Mouse (Mus musculus): Measurements from ENCODE around the gene Shroom4. TPM values are rescaled to one million over a fixed set of nuclear protein-coding genes. Genes with fewer than 3 reads are reported as not detected.

The Shroom4 gene
- under 1 TPM in 3 of 26 experiments, not detected in 23; 0.06 to 0.57 (median 0.11) TPM for total RNA-seq (2018; cell fraction: chromatin; rRNA removed)
- under 1 TPM in 16 of 26 experiments, not detected in 10; under 0.01 to 0.09 (median 0.03) TPM for total RNA-seq (2018; cell fraction: cytosol; rRNA removed)
- total RNA-seq (2018; cell fraction: nucleus; rRNA removed), result under 1 TPM in 1 of 26 experiments, not detected in 25; 0.41 TPM
- 0.03 to 0.06 TPM in 2 of 3 replicates, not detected in the other for polyA plus RNA-seq (2018)

DNA sequence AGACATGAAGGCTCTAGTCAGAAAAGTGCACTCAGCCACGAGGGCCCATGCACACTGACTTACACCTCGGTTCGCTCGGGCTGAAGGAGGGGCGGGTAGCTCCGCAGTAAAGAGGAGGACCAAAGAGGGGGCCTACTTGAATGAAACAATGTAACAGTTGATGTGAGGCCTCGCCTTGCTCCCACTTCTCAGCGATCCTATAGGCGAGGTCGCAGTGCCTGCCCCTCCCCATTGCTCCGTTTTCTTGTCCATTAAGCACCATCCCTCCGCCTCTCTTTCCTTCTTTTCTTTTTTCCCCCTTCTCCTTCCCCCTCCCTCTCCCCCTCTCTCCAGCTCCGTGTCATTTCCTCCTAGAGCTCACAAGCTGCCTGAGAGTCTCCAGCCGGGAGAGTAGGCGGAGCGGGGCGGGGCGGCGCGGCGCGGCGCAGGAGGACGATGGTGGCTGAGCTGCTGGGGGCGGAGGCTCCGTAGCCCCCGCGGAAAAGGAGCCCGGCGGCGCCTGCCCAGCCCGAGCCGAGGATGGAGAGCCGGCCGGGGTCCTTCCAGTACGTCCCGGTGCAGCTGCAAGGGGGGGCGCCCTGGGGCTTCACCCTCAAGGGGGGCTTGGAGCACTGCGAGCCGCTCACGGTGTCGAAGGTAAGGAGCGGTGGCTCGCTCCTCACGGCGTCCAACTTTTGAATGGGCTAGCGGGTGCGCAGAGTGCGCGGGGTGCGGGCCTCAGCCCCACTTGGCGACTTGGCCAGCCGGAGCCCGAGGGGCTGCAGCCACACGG lies at the start of gene Shroom4:
TSS of gene Shroom4 (plus strand) at position 229 of the 772 bp plus-strand sequence.
- H3K4me3 ChIP-seq (ENCODE audit: inconsistent target), result no peak within 1 kb of the TSS
- WGBS (ENCODE audit: missing documents), result 20% methylated on average over 34 of the region's 55 CpGs
- H3K27ac ChIP-seq, result no peak within 1 kb of the TSS
- no peaks in the 10 kb centered on the region for H3K79me2 ChIP-seq (ENCODE audit: inconsistent target)
- H3K36me3 ChIP-seq (ENCODE audit: inconsistent target), result no peaks in the 10 kb centered on the region

DNA sequence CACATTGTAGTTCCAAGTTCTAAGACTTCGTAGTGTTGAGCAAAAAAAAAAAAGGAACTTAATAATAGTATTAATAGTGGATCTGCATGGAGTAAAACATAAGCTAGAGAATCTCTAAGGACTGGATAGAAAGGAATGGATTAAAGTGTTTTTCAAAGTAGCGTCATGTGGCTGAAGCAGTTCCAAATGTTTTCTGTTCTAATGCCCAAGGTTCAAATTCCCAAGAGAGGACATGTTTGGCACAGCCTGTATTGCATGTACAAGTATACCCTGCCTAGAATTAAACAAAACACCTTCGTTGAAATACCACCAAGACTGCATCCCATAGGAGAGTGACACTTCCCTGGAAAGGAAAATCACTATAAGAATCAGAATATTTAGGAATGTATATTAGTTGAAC lies 42.8 kb upstream of the Shroom4 start:
- no peaks in the 10 kb centered on the region for H3K79me2 ChIP-seq (ENCODE audit: inconsistent target)
- no peak overlapping the region for H3K4me3 ChIP-seq (ENCODE audit: inconsistent target)
- 78% methylated on average over 3 of the region's 3 CpGs for WGBS (ENCODE audit: missing documents)
- no peaks in the 10 kb centered on the region for H3K36me3 ChIP-seq (ENCODE audit: inconsistent target)
- no peak overlapping the region for H3K27ac ChIP-seq

DNA sequence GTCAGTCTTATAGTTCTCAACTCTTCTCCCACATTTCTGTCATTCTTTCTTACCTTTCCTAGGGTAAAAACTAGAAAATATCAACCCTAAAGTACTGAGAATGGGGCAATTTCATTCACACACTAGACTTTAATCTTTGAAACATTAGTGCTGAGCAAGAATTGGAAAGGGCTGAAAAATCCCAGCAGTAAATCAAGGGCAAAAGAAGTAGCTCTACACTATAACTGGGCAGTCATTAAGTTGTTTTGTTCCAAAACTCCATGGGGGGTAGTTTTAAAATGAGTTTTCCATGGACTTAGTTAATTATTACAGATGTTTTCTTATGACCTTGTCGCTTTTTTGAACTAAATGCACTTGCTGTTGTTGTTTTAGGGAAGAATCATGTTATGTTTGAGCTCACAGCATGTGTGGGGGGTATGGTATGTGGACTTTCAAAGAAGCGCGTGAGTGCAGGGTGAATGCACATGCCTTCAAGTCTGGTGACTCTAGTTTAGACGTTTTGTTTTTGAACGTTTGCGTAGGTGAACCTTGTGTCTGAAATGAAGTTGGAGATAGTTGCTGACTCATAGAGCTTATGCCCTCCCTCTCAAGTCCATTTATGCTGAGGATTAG lies 42.0 kb upstream of the Shroom4 start:
- no peaks in the 10 kb centered on the region for H3K79me2 ChIP-seq (ENCODE audit: inconsistent target)
- no peak overlapping the region for H3K4me3 ChIP-seq (ENCODE audit: inconsistent target)
- H3K27ac ChIP-seq, result no peak overlapping the region
- WGBS (ENCODE audit: missing documents), result 90% methylated on average over 6 of the region's 6 CpGs
- H3K36me3 ChIP-seq (ENCODE audit: inconsistent target), result no peaks in the 10 kb centered on the region

DNA sequence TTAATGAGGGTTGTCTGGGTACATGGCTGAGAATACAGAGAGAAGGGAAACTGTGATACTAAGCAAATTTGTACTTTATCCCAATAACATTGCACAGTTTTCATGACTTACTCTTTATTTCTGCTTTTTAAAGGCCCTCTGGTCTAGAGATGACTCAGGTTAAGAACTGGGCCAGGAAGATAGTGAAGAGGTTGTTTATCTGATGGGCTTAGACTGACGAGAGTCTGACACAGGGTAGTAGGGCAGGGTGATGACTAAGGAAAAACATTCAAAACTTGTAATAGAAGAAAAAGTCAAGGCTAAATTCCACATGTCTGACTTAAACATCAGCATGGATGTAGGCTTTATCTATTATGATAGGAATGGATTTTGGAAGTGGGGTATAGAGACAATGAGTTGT lies 30.8 kb upstream of the Shroom4 start:
- Histone ChIP-seq H3K79me2 (ENCODE audit: inconsistent target) (no peaks in the 10 kb centered on the region), H3K27ac (no peak overlapping the region), H3K4me3 (ENCODE audit: inconsistent target) (no peak overlapping the region), H3K36me3 (ENCODE audit: inconsistent target) (no peaks in the 10 kb centered on the region)
- 60% methylated on average over 1 of the region's 1 CpGs for WGBS (ENCODE audit: missing documents)

DNA sequence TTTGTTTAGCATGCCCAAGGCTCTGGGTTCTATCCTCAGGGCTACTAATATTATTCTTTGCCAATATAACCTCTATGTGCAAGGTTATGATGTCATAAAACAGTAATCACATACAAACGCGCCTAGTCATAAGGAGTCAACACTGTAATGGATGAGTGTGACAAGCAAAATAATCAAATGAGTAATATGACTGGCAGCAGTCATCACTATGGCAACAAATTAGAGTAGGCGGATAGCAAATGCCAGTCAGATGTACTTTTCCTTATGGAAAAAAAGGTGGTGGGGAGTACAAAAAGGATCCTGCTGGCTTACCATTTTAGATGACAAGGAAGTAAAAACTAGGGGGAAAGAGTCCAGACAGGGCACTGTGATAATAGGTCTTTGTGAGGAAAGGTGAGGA lies 28.9 kb upstream of the Shroom4 start:
- no peak overlapping the region for H3K4me3 ChIP-seq (ENCODE audit: inconsistent target)
- 100% methylated on average over 3 of the region's 3 CpGs for WGBS (ENCODE audit: missing documents)
- H3K27ac ChIP-seq, result no peak overlapping the region
- no peaks in the 10 kb centered on the region for H3K79me2 ChIP-seq (ENCODE audit: inconsistent target)
- no peaks in the 10 kb centered on the region for H3K36me3 ChIP-seq (ENCODE audit: inconsistent target)

DNA sequence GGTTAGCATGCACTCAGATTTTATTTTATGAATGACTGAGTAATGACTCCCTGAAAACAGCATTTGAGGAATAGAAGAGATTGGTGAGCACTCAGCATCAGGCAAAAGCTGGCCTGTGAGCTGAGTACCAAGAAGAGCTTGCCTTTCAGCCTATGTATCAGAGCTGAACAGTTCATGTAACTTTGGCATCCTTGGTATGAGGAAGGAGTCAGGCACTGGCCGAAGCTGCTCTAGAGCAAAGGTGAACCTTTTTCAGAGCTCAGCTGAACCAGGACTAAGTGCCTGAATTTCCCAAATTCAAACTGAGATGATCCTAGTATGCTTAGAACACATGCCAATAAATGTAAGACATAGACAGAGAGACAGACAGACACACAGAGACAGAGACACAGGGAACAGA lies 5.8 kb upstream of the Shroom4 start:
- Histone ChIP-seq H3K79me2 (ENCODE audit: inconsistent target) (no peaks in the 10 kb centered on the region), H3K27ac (no peak overlapping the region), H3K36me3 (ENCODE audit: inconsistent target) (no peaks in the 10 kb centered on the region), H3K4me3 (ENCODE audit: inconsistent target) (no peak overlapping the region)
- WGBS (ENCODE audit: missing documents), result 90% methylated on average over 1 of the region's 1 CpGs

DNA sequence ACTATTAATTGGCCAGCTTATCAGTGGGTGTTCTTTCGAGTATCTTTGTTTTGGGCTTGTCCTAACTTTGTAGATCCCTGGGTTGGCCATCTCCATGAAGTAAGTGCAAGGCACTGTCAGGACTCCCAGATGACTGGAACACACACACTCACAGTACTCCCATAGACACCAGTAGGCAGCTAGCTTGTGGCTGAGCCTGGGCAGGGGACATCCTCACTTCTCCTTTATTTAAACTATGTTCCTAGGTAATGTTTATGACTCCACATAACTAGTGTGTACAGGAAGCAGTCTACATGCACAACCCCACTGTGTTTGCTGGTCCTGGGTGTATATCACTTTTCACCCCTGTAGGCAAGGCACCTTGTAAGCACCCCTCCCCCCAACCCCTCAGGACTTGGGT lies 461 bp upstream of the Shroom4 start:
- WGBS (ENCODE audit: missing documents), result 45% methylated on average over 1 of the region's 1 CpGs
- no peak overlapping the region for H3K4me3 ChIP-seq (ENCODE audit: inconsistent target)
- H3K36me3 ChIP-seq (ENCODE audit: inconsistent target), result no peaks in the 10 kb centered on the region
- H3K27ac ChIP-seq, result no peak overlapping the region
- no peaks in the 10 kb centered on the region for H3K79me2 ChIP-seq (ENCODE audit: inconsistent target)

DNA sequence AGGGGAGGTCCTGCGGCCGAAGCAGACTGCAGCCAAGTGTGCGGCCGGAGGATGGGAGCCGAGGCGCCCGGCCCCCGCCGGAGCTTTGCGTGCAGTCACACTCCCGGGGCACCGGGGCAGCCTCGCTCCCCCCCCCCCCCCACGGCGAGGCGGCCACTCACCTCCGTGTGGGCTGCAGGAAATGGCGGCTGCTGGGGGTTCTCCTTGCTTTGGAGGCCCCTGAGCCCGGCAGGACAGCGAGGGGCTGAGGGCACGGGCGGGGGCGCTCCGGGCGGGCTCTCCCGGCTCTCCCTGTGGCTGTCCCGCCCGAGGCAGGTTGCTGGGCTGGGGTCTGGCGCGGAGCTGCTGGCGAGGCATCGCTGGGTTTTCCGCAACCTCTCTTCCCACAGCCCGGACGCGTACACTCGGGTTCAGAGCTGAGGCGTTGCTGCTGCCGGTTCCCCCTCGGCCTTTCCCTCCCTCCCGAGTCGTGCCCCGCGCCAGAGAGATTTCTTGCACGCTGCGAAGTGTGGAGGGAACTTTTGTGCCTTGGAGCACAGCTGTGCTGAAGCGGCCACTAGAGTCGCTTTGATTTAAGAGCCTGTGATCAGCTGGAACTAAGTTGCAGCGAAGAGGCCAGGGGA lies 855 bp downstream of the Shroom4 start:
- H3K36me3 ChIP-seq (ENCODE audit: inconsistent target), result no peaks in the 10 kb centered on the region
- H3K4me3 ChIP-seq (ENCODE audit: inconsistent target), result no peak overlapping the region
- 23% methylated on average over 39 of the region's 49 CpGs for WGBS (ENCODE audit: missing documents)
- no peak overlapping the region for H3K27ac ChIP-seq
- no peaks in the 10 kb centered on the region for H3K79me2 ChIP-seq (ENCODE audit: inconsistent target)

DNA sequence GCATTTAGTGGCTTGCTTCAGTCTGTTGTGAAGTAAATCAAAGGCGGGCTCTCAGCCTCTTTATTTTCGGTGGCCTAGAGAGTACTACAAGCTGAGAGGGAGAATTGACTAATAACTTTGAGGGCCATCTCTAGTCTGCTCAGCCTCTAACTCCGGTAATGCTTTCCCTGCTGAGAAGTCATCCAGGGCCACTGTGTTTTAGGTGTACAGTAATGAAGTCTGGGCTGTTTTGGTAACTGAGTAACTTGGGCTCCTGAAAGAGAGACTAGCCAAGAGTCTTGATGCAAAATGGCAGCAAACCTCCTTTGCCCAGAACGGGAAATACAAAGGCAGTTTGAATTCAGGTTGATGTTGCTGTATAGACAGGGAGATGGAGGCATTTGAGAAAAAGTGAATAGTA lies 3.3 kb downstream of the Shroom4 start:
- WGBS (ENCODE audit: missing documents), result 94% methylated on average over 4 of the region's 4 CpGs
- Histone ChIP-seq H3K79me2 (ENCODE audit: inconsistent target) (no peaks in the 10 kb centered on the region), H3K27ac (no peak overlapping the region), H3K4me3 (ENCODE audit: inconsistent target) (no peak overlapping the region), H3K36me3 (ENCODE audit: inconsistent target) (no peaks in the 10 kb centered on the region)

DNA sequence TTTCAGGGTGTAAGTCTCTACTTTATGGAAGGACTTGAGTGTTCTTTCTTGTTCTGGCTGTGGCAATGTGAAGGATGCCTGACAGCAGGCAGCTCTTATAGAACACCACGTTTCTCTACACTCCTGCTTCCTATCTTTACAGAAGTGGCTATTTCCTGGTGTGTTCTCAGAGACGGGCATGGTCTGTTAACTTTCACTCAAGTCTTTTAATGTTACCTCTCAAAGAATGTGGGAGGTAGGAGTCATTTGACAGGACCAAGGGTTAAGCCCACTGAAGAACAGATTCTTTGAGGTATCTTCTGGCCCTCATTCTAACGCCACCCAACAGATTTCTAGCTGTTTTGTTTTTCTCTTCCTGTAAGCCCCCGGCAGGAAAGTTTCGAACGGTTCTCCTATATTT lies 9.5 kb downstream of the Shroom4 start:
- no peaks in the 10 kb centered on the region for H3K79me2 ChIP-seq (ENCODE audit: inconsistent target)
- 48% methylated on average over 6 of the region's 6 CpGs for WGBS (ENCODE audit: missing documents)
- H3K4me3 ChIP-seq (ENCODE audit: inconsistent target), result no peak overlapping the region
- H3K36me3 ChIP-seq (ENCODE audit: inconsistent target), result no peaks in the 10 kb centered on the region
- no peak overlapping the region for H3K27ac ChIP-seq

DNA sequence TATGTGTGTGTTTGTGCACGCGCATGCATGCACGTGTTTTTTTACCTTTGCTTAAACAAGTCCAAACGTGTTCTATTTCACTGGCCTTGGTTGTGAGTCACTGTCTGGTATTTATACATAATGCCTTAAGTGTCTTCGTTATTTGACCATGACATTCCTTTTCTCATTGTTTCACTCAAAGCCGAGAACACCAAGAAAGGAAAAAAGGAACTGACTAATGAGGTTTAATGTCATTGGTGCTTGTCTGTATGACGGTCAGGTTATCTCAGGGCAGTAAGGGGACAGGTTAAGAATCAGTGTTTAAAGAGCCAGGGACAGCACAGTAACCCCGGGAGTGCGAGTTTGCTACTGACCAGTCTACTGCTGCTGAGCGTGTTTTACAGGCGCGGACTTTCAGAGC lies 15.8 kb downstream of the Shroom4 start:
- no peaks in the 10 kb centered on the region for H3K36me3 ChIP-seq (ENCODE audit: inconsistent target)
- H3K4me3 ChIP-seq (ENCODE audit: inconsistent target), result no peak overlapping the region
- WGBS (ENCODE audit: missing documents), result 95% methylated on average over 11 of the region's 12 CpGs
- H3K27ac ChIP-seq, result no peak overlapping the region
- H3K79me2 ChIP-seq (ENCODE audit: inconsistent target), result no peaks in the 10 kb centered on the region

DNA sequence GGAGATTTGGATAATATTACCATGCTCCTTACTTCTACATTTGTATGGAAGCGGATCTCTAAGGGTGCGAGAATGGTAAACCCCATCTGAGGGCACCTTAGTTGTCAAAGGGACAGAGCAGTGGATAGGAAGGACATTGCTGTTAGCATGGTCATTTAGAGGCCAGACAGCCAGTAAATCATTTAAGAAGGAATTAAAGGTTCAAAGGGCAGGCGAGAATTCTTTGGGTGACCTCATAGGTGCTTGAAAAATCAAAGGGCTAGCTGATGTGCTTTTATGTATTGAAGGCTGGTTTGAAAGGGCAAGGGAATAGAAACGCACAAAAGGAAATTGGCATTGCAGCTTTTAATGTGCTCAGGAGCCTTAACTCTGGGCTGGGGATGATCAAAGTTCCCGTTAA lies 16.3 kb downstream of the Shroom4 start:
- Histone ChIP-seq H3K79me2 (ENCODE audit: inconsistent target) (no peaks in the 10 kb centered on the region), H3K4me3 (ENCODE audit: inconsistent target) (no peak overlapping the region), H3K36me3 (ENCODE audit: inconsistent target) (no peaks in the 10 kb centered on the region), H3K27ac (no peak overlapping the region)
- 87% methylated on average over 4 of the region's 5 CpGs for WGBS (ENCODE audit: missing documents)

DNA sequence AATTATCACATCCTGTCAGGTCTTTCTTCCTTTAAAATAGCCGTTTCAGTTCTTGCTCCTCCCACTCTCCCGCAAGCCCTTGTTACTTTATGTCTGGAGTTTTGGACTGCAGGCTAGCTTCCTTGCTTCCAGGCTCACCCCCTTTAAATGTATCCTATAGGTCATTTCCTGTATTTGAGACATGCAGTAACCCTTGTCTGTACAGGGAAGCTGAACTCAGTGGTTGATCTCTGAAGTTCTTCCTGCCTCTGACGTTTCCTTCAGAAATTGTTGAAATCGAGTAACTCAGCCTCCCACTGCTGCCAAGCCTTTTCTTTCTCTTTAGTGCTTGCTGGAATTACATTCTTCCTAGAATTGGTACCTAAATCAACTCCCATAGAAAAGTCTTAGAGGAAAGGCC lies 18.5 kb downstream of the Shroom4 start:
- Histone ChIP-seq H3K4me3 (ENCODE audit: inconsistent target) (no peak overlapping the region), H3K79me2 (ENCODE audit: inconsistent target) (no peaks in the 10 kb centered on the region), H3K27ac (no peak overlapping the region), H3K36me3 (ENCODE audit: inconsistent target) (no peaks in the 10 kb centered on the region)
- WGBS (ENCODE audit: missing documents), result 39% methylated on average over 4 of the region's 4 CpGs

DNA sequence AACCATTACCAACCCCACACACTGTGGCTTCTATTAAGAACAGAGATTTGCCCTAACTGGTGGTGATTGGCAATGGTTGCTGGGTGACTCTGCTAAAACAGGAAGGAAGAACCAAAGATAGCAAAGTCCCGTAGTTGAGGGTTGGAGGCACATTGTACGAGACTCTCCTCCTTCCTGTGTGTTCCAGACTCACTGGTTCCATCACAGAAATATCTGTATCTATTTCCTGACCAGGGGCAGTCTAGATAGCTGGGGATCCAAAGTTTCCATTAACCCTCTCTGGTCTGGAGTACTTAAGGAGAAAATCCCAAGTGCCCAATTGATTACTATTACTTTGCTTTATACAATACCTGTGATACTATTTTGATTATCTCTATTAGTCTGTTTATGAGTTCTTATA lies 35.6 kb downstream of the Shroom4 start:
- Histone ChIP-seq H3K27ac (no peak overlapping the region), H3K79me2 (ENCODE audit: inconsistent target) (no peaks in the 10 kb centered on the region), H3K36me3 (ENCODE audit: inconsistent target) (no peaks in the 10 kb centered on the region), H3K4me3 (ENCODE audit: inconsistent target) (no peak overlapping the region)
- 34% methylated on average over 2 of the region's 2 CpGs for WGBS (ENCODE audit: missing documents)

DNA sequence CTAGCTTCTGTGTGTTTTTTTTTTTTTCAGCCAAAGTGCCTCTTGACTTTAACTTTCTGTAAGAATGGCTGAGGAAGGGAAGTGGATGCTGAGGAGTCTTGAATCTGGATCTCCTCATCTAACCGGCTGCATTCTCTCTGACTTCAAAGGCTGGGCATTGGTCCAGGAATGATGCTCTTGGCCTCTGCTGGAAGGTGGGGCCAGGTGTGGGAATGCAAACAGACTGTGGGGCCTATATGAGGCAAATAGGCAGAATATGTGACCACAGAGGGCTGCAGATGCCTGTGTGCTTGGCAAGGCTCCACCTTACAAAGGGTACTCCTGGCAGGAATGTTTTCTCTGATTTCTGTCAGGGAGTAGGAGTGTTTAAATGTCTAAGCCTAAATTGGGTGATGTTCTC lies 46.8 kb downstream of the Shroom4 start:
- Histone ChIP-seq H3K4me3 (ENCODE audit: inconsistent target) (no peak overlapping the region), H3K79me2 (ENCODE audit: inconsistent target) (no peaks in the 10 kb centered on the region), H3K36me3 (ENCODE audit: inconsistent target) (no peaks in the 10 kb centered on the region), H3K27ac (no peak overlapping the region)
- 83% methylated on average over 1 of the region's 1 CpGs for WGBS (ENCODE audit: missing documents)

Data from macrophage (primary cell).